Mouse (Mus musculus) CH12.LX (cell line): Measurements from ENCODE around the gene Tll2.

Experiments used
- CTCF ChIP-seq, 2 experiments: IDR thresholded peaks in 1 of 2; conservative IDR thresholded peaks in 1 of 2; 2 replicates each; pipeline ENCODE4 v1.5.1; 2011 to 2012; ENCODE audit warnings: low read depth in 2 of 2, low read length in 2 of 2, improper control_type of control experiment in 1 of 2, inconsistent platforms in 1 of 2, mild to moderate bottlenecking in 1 of 2, moderate library complexity in 1 of 2
- JUN ChIP-seq: IDR thresholded peaks from 2 replicates; pipeline ENCODE4 v1.6.1; 2011; ENCODE audit warnings: low read depth, mild to moderate bottlenecking, low read length, improper control_type of control experiment, moderate library complexity; ENCODE audit not compliant: insufficient read depth
- MAX ChIP-seq: IDR thresholded peaks from 2 replicates; pipeline ENCODE4 v1.6.1; 2011; ENCODE audit warnings: low read length, improper control_type of control experiment
- PAX5 ChIP-seq: IDR thresholded peaks from 2 replicates; pipeline ENCODE4 v1.6.1; 2012; ENCODE audit warnings: low read length, inconsistent platforms, mixed read lengths
- POLR2A ChIP-seq: IDR thresholded peaks from 2 replicates; pipeline ENCODE4 v1.6.1; 2011; ENCODE audit warnings: low read depth, mild to moderate bottlenecking, improper control_type of control experiment, low read length
- RAD21 ChIP-seq: IDR thresholded peaks from 2 replicates; pipeline ENCODE4 v1.6.1; 2011; ENCODE audit warnings: low read depth, mild to moderate bottlenecking, low read length, improper control_type of control experiment, moderate library complexity
- USF1 ChIP-seq: IDR thresholded peaks from 2 replicates; pipeline ENCODE4 v1.6.1; 2014; ENCODE audit warnings: low read depth, mild to moderate bottlenecking, inconsistent platforms, low read length, improper control_type of control experiment
- ZKSCAN1 ChIP-seq: IDR thresholded peaks from 2 replicates; pipeline ENCODE4 v1.6.1; 2012; ENCODE audit warnings: low read depth, inconsistent platforms, low read length, improper control_type of control experiment, borderline replicate concordance

DNA sequence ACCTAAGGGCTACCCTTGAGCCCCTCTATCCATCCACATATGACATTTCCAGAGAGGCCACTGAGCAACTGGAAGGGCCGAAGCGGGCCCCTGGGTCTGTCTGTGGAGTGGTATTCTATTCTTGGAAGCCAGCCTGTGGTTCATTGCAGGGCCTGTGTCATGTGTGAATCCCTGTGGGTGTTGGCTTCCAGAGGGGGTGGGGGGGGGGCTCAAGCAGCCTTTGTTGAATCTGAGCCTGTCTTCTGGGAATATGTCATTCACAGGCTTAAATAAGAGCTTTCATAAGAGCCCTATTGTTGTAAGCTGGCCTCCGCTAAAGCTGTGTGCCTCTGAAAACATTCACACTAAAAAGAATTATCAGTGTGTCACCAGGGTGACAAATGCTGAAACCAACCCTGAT lies 125.0 kb downstream of the Tll2 start:
- no peak for TF ChIP-seq RAD21
- TF ChIP-seq PAX5, result no peak
- TF ChIP-seq CTCF (conservative IDR thresholded peaks at IDR 0.05 in 1 of 2, IDR thresholded peaks at IDR 0.05 in 1 of 2; ENCODE audit: low read depth in 2 of 2, low read length in 2 of 2), result no peak
- TF ChIP-seq POLR2A, result no peak
- no peak for TF ChIP-seq ZKSCAN1
- TF ChIP-seq MAX, result no peak
- TF ChIP-seq JUN, result no peak
- no peak for TF ChIP-seq USF1
